Mouse (Mus musculus): ENCODE data around the gene Trp73.

The Trp73 gene

GRCm38 (mm10) chr4:154028646-154029045 is 111.4 kb downstream of the Trp73 start:
- no peak for DNase-seq (ENCODE audit: low spot score)

- no peak for DNase-seq (ENCODE audit: low spot score)
Measured at GRCm38 (mm10) chr4:154028066-154028465, 111.9 kb downstream of the Trp73 start.

- no peak for DNase-seq (ENCODE audit: low spot score)
Measured at GRCm38 (mm10) chr4:154026441-154026761, 113.6 kb downstream of the Trp73 start.

GRCm38 (mm10) chr4:154025641-154026440 is 114.2 kb downstream of the Trp73 start, which contains the start of gene Smim1:
TSS of gene Smim1 (minus strand) at chr4:154026230.
- peak; percentile 52 for DNase-seq (ENCODE audit: low spot score)

- DNase-seq (ENCODE audit: low spot score), result peak; percentile 30
Measured at GRCm38 (mm10) chr4:154024729-154025521, 115.1 kb downstream of the Trp73 start.

GRCm38 (mm10) chr4:154023754-154024601 is 116.0 kb downstream of the Trp73 start:
- DNase-seq (ENCODE audit: low spot score), result peak; percentile 55

- no peak for DNase-seq (ENCODE audit: low spot score)
Measured at GRCm38 (mm10) chr4:154022844-154023243, 117.2 kb downstream of the Trp73 start.

- no peak for DNase-seq (ENCODE audit: low spot score)
Measured at GRCm38 (mm10) chr4:154022407-154022806, 117.6 kb downstream of the Trp73 start.

- no peak for DNase-seq (ENCODE audit: low spot score)
Measured at GRCm38 (mm10) chr4:154021432-154021831, 118.6 kb downstream of the Trp73 start.

GRCm38 (mm10) chr4:154019571-154019970 is 120.4 kb downstream of the Trp73 start:
- DNase-seq (ENCODE audit: low spot score), result no peak

GRCm38 (mm10) chr4:154015476-154015875 is 124.5 kb downstream of the Trp73 start:
- no peak for DNase-seq (ENCODE audit: low spot score)

GRCm38 (mm10) chr4:154012132-154012882 is 127.7 kb downstream of the Trp73 start:
- no peak for DNase-seq (ENCODE audit: low spot score)

GRCm38 (mm10) chr4:154011646-154012089 is 128.3 kb downstream of the Trp73 start, which contains the start of gene Lrrc47:
TSS of gene Lrrc47 (plus strand) at chr4:154011731.
- peak; percentile 68 for DNase-seq (ENCODE audit: low spot score)

- DNase-seq (ENCODE audit: low spot score), result no peak
Measured at GRCm38 (mm10) chr4:154010907-154011645, 128.9 kb downstream of the Trp73 start.

GRCm38 (mm10) chr4:154007759-154008158 is 132.2 kb downstream of the Trp73 start:
- DNase-seq (ENCODE audit: low spot score), result no peak

- DNase-seq (ENCODE audit: low spot score), result no peak
Measured at GRCm38 (mm10) chr4:154006264-154006663, 133.7 kb downstream of the Trp73 start.

Data from spleen, adult 12 weeks (tissue).